Mouse (Mus musculus) layer of hippocampus, adult 8-10 months (tissue): Measurements from ENCODE around the gene Abraxas1. TPM values are rescaled to one million over a fixed set of nuclear protein-coding genes. Genes with fewer than 3 reads are reported as not detected.

Experiments
- DNase-seq, 2 experiments: peaks; one replicate each; pipeline ENCODE4 v3.0.0; 2022; ENCODE audit warnings: low spot score in 2 of 2
- total RNA-seq, 4 experiments: library from RNA; stranded (reverse); gene quantifications; 2 replicates each; pipeline ENCODE4 v1.2.4; 2022

Gene Abraxas1
- 10 to 100 TPM in 1 of 4 experiments, 1 to 10 TPM in 3; 7.0 to 11.1 (median 8.9) TPM for total RNA-seq

DNA sequence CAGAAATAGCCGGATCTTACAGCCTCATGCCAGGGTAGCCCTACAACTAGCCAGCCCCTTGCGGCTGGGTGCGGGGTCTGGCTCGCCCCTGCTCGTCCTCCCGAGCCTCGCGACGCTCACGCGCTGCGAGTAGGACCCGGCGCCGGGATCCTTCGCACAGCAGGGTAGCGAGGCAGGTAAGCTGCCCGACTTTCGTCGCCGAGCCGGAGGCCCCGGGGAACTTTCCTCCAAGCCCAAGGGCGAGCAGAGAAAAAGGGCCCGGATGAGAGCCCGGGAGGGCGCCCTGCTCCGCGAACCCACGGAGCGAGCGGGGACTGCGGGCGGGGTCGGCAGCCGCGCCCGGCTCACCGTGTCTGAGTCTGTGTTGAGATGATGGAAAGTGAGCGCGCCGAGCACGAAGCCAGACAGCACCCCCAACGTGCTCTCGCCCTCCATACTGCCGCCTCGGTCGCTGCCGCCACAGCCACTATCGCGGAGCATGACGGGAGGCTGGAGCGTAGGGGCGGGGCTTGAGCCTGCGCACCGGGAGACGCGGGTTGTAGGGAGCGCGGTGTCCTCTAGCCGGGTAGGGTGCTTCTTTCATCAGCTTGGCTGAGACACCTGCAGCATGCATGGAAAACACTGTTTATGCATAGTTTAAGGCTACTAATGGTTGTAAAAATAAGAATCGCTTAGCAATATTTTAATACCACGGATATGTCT lies at the start of gene Abraxas1:
Gene Abraxas1, minus strand, starts transcription at position 483 of the 702 bp plus-strand sequence.
- DNase-seq: peak; percentile 56 to 84

DNA sequence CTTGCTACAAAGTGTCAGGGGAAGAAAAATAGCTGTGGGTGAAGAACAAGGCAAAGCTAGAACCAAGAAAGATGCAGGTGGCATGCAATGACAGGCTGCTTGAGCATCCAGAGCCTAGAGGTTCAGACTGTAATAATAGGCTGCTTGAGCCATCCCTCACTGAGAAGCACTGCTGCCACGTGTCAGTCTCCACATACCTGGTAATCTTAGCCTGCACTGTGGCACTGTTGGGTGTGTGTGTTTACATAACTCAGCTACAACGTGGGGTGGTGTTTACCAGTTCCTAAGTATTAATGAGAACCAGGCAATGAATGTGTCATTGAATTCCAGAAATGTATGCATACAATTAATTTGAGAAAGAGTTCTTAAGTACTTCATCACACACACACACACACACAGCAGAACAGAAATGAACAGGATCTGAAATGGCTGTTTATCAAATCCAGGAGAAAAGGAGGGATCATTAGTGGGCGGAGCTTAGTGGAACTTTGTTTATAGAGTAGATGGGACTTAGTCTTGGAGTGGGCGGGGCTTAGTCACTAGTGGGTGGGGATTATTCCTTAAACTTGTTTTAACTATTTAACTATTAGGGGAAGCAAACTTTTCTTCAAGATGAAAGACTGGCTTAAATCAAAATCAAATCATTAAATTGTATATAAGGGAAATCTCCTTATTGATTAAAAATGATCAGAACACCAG lies 48.6 kb upstream of the Abraxas1 start:
- no peak for DNase-seq

DNA sequence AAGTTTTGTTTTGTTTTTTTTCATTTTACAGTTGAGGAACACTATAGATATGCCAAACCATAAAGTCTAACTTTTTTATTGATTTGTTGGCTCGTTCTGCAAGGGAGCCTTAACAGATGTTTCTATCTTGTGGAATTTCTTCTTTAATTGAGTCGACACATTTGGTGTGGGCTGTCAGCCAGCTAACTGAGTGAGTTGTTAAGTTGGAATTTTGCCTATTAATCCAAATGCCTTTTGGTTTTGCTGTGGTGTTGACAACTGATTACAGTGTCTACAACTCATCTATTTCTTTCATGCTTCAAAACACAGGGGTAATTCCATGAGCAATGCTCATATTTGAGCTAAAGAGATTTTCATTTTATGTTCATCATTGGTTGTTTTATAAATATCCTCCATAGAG lies 45.4 kb upstream of the Abraxas1 start:
- DNase-seq: peak; percentile 30 to 60

DNA sequence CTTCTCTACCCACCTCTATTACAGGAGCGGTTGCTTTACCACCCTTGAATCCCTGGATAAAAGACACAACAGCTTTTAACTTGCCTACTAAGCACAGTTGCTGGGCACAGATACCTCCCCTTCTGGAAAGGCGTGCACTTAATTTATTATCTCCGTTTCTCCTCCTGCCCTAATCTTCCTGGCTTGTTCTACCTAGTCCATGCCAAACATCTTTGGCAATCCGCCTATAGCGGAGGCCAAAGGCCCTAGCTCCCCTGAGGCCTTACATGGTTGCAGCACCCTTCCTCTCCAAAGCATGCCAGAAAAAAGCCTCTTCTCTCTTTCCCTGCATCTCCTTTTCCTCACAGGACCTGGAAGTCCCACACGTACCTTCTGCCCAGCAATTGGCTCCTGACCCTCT lies 43.7 kb upstream of the Abraxas1 start:
- no peak for DNase-seq

DNA sequence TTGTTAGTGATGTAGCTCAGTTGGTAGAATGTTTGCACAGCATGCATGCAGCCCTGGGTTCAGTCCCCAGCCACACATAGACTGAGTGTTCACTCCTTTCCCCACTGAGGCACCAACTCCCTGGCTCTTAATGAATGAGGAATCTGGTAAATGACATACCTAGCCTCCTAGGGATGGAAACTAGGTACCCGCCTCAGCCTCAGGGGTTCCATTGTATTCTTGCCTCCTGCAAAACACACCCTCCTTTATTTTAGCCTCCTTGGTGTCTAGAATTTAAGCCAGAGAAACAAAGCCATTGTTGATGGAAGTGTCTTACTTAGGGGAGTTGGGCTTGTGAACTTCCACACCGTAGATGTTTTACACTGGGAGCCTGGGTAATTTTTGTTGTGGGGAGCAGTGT lies 42.3 kb upstream of the Abraxas1 start:
- DNase-seq: no peak

DNA sequence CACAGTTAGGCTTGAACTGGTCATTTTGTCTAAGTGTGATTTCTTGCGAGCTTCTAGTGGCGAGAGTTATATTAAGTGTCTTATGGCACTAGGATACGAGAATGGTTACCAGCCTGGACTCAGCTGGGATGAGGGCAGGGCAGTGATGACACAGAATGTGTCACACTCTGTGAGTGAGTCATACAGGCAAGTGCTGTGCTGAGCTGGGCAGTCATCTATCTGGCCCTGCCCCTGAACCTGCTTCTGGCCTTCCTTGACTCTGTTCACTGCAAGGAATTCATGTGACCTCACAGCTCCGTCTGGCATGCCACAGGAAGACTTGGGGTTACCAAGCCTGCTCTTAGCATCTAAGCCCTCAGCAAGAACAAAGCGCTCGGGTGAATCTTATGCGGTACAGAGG lies 41.0 kb upstream of the Abraxas1 start:
- no peak for DNase-seq

DNA sequence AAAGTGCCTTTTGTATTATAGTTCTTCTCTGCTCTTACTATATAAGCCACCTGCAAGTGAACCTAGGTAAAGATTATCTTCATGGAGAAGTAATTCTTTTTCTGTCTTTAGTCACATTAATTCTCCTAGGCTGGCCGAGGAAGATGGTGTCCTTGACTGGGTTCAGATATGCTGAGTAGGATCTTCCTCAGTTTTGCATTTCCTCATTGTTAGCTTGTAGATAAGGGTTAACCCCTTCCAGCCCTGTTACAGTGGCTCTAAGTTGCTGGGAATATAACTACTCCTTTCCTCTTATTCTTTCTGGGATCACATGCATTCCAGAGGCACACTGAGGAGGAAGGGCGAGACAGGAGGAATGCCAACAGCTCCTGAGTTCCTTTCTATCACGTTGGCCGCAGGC lies 40.4 kb upstream of the Abraxas1 start:
- no peak for DNase-seq

DNA sequence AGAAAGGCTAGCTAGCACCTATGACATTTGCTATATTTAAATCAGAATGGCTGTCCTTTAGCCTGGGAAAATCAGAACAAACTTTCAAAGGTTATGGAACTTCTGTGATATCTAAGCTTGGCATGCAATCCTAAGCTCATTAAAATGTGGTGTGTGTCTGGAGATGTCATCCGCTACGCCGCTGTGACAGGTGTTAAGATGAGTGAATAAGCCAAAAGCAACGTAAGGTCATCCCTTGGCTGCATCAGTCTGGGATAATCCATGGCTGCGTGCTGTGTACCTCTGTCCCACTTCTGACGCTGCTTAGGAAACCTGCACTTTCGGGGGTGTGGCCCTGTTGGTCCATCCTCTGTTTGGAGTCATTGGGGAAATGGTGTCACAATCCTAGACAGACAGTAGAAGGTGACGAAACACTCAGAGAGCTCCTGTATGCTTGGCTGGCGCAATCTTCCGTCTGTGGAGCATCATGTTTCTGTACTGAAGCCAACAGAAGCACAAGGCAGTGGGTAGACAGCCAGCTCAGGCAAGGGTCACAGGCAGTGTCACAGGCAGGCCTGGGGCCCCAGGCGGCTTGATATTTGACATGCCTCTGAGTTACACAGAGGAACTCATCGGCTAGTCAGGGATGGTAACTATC lies 39.8 kb upstream of the Abraxas1 start:
- no peak for DNase-seq

DNA sequence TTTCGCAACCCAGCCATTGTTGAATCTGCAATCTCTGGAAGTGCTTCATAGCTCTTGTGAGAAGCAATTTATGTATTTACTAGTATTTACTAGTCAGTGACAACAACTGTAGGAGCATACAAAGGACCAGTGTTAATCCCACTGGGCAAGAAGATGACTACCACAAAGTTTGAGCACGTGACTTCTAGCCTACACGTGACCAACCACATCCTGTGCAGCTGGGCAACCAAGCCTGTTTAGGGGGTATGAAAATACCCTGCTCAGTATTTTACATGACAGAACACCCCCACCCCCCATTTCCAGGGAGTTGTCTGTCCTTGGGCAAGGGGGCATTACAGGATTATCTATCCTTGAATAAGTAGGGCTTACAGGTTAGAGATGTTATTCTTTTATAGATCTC lies 35.8 kb upstream of the Abraxas1 start:
- DNase-seq: no peak

DNA sequence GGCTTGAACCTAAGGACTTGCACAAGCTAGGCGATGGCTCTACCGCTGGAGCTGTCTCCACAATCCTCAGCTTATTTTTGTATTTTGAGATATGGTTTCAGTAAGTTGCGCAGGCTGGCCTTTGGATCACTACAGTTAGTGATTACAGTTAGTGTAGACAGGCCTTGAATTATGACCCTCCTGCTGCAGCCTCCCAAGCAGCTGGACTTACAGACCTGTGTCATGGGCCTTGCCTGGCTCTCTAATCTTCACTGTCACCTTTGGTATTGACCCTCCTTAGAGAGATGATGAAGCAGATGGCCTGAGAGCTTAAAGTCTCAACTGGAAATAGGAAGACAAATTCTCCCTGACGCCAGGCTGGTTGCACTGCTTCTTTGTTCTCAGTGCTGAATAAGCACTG lies 33.2 kb upstream of the Abraxas1 start:
- no peak for DNase-seq

DNA sequence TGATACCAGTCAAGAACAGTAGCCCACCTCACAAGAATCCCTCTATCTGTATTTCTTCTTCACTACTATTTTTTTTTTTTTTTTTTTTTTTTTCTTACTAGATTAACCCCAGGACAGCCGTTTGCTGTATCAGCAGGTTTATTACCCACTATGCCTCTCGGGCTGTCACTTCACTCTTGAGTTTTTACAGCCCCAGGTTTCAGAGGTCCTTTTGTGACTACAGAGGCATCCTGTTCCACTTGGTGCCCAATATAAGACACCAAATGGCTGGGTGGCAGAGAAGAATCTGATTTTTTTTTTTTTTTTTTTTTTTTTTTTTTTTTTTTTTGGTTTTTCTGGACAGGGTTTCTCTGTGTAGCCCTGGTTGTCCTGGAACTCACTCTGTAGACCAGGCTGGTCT lies 26.4 kb upstream of the Abraxas1 start:
- no peak for DNase-seq

DNA sequence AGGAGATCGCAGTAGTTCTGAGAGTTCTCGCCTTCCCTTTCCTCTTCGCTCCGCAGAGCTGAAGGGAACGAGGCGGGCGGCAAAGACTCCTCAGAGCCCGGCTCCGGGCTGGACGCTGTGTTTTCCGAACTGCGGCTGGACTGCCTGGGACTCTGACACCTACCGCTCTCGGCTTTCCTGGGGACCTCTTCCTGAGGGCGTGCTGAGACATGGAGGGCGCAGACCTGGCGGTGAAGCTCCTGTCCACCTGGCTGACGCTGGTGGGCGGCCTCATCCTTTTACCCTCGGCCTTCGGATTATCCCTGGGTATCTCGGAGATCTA lies 25.8 kb upstream of the Abraxas1 start:
- DNase-seq: no peak

DNA sequence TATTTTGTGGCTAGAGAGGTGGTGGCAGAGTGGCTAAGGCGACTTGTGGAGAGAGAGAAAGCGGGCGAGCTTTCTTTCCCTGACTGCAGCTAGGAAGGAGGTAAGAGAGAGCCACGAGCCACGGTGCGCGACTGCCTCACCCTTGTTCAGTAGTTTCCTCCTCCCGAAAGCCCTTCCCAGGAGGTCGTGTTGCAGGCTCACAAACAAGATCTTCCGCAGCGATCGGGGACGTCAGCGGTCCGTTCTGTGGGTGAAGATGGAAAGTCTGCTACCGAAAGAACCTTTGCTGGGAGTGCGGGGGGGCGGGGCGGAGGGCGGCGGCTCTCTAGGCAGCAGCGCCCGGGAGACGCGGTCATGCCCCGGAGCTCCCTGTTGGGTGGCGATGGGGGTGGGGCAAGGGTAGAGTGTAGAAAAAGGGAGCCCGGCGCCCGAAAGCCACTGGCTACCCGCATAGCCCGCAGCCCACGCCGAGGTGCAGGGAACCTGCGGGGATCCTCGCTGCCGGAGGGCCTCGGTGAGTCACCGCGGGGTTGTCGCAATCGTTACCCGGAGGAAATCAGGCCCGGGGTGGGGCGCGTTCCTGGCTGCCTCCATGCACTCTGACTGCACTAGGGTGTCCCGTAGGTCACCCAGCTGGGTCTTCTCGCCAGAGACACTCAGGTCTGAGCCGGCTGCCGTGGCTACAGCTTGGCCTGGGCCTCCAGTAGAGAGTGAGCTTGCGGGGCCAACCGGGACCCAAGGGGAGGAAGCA lies 25.3 kb upstream of the Abraxas1 start:
- DNase-seq: peak; percentile 5 to 29

DNA sequence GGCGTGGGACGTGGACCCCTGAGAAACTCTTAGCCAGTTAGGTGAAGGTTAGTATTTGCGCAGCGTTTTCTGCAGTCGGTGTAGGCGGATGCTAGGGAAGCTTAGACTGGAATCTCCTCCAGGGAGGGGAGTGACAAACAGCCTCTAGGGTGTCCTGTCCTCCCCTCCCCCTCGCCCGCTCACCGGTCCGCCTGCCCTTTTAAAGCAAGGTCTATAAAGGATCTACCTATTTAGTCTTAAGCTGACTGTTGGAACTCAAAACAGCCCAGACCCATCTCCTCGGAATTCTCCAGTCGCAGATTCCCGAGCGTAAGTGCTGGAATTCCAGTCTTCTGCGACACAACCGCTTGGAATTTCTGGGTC lies 24.7 kb upstream of the Abraxas1 start, which contains the start of gene Gpat3:
Gene Gpat3, plus strand, starts transcription at position 229 of the 363 bp plus-strand sequence.
- DNase-seq: peak in 1 of 2 experiments; percentile 9

DNA sequence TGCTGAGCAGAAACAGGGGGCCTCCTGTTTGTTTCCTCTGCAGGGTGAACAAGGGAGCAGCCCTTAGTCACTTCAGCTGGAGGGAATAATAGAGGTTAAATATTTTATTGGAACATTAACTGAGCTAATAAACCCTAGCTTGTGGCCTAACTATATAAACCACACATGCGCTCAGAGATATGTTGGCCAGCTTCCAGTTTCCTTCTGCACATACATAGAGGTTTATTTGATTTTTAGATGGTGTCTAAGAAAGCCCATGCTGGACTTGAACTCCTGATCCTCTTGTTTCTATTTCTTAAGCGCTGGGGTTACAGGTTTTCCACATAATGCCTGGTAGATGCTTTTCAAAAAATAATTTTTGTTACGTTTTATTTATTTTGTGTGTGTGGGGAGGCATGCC lies 23.7 kb upstream of the Abraxas1 start:
- no peak for DNase-seq

DNA sequence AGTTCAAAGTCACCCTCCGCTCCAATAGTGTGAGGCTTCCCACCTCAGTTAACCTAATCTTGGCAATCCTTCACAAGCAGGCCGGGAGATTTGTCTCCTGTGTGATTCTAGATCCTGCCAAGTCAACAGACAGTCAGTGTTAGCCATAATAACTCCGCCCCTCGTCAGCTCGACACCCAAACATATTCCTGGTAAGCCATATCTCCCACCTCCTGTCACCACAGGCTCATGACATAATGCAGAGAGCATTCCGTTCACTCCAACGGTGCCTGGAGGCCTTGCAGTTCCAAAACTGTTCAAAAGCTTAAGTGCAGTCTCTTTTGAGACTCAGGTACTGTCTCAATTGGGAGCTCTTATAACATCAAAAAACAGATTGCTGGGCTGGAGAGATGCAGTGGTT lies 17.1 kb upstream of the Abraxas1 start:
- no peak for DNase-seq

DNA sequence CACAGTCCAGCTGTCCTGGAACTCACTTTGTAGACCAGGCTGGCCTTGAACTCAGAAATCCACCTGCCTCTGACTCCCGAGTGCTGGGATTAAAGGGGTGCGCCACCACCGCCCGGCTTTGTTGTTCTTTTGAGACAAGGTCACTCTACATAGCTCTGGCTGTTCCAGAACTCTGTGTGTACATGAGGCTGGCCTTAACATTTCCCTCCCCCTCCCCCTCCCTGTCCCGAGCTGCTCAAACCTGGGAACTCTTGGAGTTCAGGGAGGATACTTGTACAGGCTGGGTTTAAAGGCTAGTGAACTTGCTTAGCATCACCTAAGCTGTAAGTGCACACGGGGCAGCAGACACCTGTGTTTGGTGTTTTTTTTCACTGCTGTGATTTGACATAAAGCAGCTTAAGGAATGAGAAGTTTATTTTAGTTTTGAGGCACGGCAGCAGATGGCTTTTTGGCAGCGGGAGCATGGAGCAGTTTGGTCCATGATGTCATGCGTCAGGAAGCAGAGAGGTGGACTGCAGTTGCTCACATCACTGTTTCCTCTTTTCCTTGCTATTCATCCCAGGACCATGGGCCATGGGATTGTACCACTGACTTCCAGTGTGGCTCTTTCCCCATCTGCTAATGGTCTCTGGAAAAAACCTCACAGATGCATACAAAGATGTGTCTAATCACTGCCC lies 15.2 kb upstream of the Abraxas1 start:
- no peak for DNase-seq

DNA sequence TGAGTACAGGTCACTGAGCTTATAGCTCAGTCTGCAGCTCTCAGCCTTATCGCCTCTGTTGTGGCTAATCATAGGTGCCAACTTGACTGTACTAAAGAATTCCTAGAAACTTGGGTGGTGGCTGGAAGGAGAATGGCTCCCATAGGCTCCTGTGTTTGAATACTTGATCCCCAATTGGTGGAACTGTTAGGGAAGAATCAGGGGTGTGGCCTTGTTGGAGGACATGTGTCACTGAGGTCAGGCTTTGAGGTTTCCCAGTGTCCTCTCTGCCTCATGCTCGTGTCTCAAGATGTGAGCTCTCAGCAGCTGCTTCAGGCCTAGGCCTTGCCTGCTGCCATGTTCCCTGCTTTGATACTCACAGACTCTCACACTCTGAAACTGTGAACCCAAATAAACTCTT lies 13.1 kb upstream of the Abraxas1 start:
- no peak for DNase-seq

DNA sequence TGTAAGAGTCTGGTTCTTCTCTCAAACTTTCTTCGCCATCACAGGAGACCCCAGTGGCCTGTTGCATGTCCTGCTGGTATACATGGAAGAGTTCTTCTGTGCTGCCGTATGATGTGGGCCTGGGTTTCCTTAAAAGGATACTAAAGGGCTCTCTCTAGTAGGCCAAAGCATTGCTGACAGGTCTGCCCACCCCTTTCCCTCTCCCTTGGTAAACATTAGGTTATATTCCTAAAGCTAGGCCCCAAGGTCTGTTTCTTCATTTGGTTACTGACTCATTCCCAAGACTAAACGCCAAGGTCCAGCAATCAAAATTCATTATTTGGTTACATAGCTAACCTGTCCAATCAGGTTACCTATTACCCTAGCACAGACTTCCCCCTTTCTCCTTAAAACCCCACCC lies 11.9 kb upstream of the Abraxas1 start:
- DNase-seq: no peak

DNA sequence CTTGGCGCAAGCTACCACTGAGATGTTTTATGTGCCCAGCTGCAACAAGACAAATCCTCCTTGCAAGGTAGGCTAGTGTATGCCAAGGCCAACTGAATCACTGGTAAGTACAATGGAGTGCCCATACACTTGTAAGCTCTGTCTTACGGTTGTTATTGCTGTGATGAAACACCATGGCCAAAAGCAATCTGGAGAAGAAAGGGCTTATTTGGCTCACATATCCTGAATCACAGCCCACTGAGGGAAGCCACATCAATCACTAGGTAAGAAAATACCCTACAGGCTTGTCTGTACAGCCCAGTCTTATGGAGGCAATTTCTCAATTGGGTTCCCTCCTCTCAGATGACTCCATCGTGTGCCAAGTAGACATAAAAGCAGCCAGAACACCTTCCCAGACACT lies 7.9 kb upstream of the Abraxas1 start:
- no peak for DNase-seq

DNA sequence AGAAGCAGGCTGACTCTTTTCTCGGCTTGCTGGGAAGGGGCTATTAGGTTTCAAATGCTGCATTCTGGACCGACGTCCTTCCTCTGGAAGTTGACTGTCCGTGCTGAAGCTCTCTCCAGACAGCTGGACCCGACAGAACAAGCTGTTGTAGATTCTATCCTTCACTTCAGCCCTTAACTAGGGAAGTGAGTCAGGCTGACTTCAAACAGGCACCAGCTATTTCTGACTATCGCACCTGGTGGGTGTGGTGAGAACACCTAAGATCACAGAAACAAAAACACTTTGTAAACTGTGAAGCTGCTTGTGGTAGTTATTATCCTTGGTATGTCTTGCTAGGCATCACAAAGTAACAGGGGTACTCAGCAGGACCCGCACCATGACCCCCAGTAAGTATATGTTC lies 5.8 kb upstream of the Abraxas1 start:
- no peak for DNase-seq

DNA sequence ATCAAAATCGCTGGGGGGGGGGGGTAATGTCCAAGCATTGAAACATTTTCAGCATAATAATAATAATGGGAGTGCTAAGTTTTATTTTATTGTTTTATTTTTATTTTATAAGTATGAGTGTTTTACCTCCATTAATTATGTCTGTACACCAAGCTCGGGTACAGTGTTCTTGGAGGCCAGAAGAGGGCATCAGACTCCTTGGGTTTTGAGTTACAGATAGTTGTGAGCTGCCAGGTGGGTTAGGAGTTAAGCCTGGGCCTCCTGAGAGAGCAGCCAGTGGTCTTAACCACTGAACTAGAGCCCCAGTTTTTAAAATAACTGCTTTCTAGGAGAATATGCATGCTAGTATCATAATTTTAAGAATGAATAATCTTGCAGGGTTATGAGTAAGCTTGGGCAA lies 5.2 kb upstream of the Abraxas1 start:
- no peak for DNase-seq
